Mouse (Mus musculus) lung, embryonic 14.5 days (tissue): Measurements from ENCODE around the gene Gpn2. TPM values are rescaled to one million over a fixed set of nuclear protein-coding genes. Genes with fewer than 3 reads are reported as not detected.

Experiments used
- ATAC-seq: fragments of 200-750 bp; cut with Nextera tagmentation; 2 replicates; pipeline ENCODE4 v1.8.0; 2017; ENCODE audit warnings: mild to moderate bottlenecking, moderate TSS enrichment, moderate library complexity; ENCODE audit not compliant: insufficient read depth
- DNase-seq: peaks from one replicate; pipeline ENCODE4 v3.0.0-alpha.2; 2015
- H3K27ac ChIP-seq: fragments of 300-500 bp; sonication (generic); 2 replicates; pipeline ENCODE4 v1.5.1; 2014; ENCODE audit warnings: low read depth, mild to moderate bottlenecking, moderate library complexity
- H3K27me3 ChIP-seq: fragments of 300-500 bp; sonication (generic); 2 replicates; pipeline ENCODE4 v1.6.1; 2014; ENCODE audit warnings: low read length, control low read depth; ENCODE audit not compliant: insufficient read depth
- H3K36me3 ChIP-seq: fragments of 300-500 bp; sonication (generic); 2 replicates; pipeline ENCODE4 v1.6.1; 2014; ENCODE audit warnings: control low read depth; ENCODE audit not compliant: insufficient read depth
- H3K4me1 ChIP-seq: fragments of 300-500 bp; sonication (generic); 2 replicates; pipeline ENCODE4 v1.6.1; 2014; ENCODE audit warnings: antibody characterized with exemption, control low read depth; ENCODE audit not compliant: insufficient read depth
- H3K4me2 ChIP-seq: fragments of 300-500 bp; sonication (generic); 2 replicates; pipeline ENCODE4 v1.6.1; 2014; ENCODE audit warnings: mild to moderate bottlenecking
- H3K4me3 ChIP-seq: fragments of 300-500 bp; sonication (generic); 2 replicates; pipeline ENCODE4 v1.5.1; 2014; ENCODE audit warnings: low read depth, low read length
- H3K9ac ChIP-seq: fragments of 300-500 bp; sonication (generic); 2 replicates; pipeline ENCODE4 v1.6.1; 2014
- H3K9me3 ChIP-seq: fragments of 300-500 bp; sonication (generic); 2 replicates; pipeline ENCODE4 v1.6.1; 2016; ENCODE audit warnings: low read depth, low read length, control low read depth
- CTCF ChIP-seq: IDR thresholded peaks from 2 replicates; pipeline ENCODE4 v1.5.1; 2016; ENCODE audit warnings: antibody characterized with exemption, low read depth
- WGBS: fragments of 180-500 bp; shearing (Covaris S2); extraction: QIAGEN DNeasy Blood & Tissue Kit; methylation state at CpG from one replicate; pipeline ENCODE4 v1.1.7; 2014; 5-methylcytosine and 5-hydroxymethylcytosine counted together
- polyA plus RNA-seq: library from polyadenylated mRNA; unstranded; fragments of >200 nt; fragmentation: Nextera tagmentation; extraction: Ambion mirVana; gene quantifications from 2 replicates; pipeline ENCODE4 v1.2.1, GENCODE M21; 2014

Gpn2 gene
- polyA plus RNA-seq, 1 experiment from 2014 or later, result 23.7 TPM

- DNase-seq (no peak), ATAC-seq (no peak)
- Histone ChIP-seq H3K4me2 (no peak overlapping the region), H3K9ac (no peak overlapping the region), H3K36me3 (peaks cover 35% of the 10 kb centered on the region), H3K4me1 (peaks cover 3% of the 10 kb centered on the region; the same call in 1 of the 2 replicates), H3K4me3 (no peak overlapping the region), H3K27me3 (peaks cover 30% of the 10 kb centered on the region), H3K27ac (no peak overlapping the region), H3K9me3 (no peaks in the 10 kb centered on the region)
- WGBS, result 83% methylated on average over 5 of the region's 5 CpGs
- no peak for TF ChIP-seq CTCF
Measured at GRCm38 (mm10) chr4:133603056-133603455, 18.9 kb downstream of the Gpn2 start.

DNA sequence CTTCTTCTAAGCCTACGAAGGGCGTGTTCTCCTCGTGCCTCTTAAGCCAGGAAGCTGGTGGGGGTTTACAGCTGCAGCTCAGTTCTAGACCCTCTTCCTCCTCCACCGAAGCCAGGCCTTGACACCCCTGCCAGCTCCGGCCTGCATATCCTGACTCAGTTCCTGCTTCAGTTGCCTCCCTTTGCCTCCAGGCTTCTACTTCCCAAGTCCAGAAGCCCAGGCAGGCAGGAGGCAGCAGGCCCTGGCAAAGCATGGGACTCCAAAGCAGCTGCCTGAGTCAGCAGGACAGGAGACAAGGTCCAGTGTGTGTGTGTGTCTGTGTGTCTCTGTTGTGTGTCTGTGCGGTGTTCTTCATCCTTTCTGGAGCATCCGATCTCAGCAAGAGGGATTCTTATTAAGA lies 20.0 kb downstream of the Gpn2 start:
- H3K4me1 ChIP-seq, result no peaks in the 10 kb centered on the region; the same call in 1 of the 2 replicates
- no peak overlapping the region for H3K9ac ChIP-seq
- H3K9me3 ChIP-seq, result no peaks in the 10 kb centered on the region
- DNase-seq (no peak), ATAC-seq (no peak)
- H3K36me3 ChIP-seq, result peaks cover 44% of the 10 kb centered on the region
- H3K4me3 ChIP-seq, result no peak overlapping the region
- TF ChIP-seq CTCF, result no peak
- no peak overlapping the region for H3K4me2 ChIP-seq
- no peak overlapping the region for H3K27ac ChIP-seq
- 78% methylated on average over 7 of the region's 7 CpGs for WGBS
- peaks cover 23% of the 10 kb centered on the region for H3K27me3 ChIP-seq

DNA sequence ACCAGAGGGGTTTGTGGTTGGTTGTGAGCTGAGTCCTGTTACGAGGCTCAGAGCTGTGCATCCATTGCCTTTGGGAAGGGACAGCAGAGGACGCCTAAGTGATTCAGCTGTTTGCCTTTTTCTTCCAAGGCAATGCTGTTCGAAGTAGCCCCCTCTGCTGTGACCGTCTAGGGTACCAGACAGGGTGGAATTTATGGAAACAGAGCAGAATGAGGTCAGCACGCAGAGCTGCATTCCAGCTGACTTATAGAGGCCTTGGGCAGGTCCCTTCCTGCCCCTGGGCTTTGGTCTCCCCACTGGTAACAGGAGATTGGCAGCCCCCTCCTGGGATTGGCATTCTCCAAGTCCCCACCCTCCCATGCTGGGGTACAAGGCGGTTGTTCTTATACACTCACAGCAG lies 20.7 kb downstream of the Gpn2 start:
- DNase-seq, result no peak
- peak overlapping the region; percentile 59; the same call in 1 of the 2 replicates for H3K27ac ChIP-seq
- TF ChIP-seq CTCF, result no peak
- ATAC-seq, result no peak
- H3K4me2 ChIP-seq, result no peak overlapping the region
- peaks cover 44% of the 10 kb centered on the region for H3K36me3 ChIP-seq
- H3K27me3 ChIP-seq, result peaks cover 21% of the 10 kb centered on the region
- no peak overlapping the region for H3K9ac ChIP-seq
- WGBS, result 57% methylated on average over 6 of the region's 6 CpGs
- no peaks in the 10 kb centered on the region; the same call in 1 of the 2 replicates for H3K4me1 ChIP-seq
- H3K4me3 ChIP-seq, result no peak overlapping the region
- H3K9me3 ChIP-seq, result no peaks in the 10 kb centered on the region

DNA sequence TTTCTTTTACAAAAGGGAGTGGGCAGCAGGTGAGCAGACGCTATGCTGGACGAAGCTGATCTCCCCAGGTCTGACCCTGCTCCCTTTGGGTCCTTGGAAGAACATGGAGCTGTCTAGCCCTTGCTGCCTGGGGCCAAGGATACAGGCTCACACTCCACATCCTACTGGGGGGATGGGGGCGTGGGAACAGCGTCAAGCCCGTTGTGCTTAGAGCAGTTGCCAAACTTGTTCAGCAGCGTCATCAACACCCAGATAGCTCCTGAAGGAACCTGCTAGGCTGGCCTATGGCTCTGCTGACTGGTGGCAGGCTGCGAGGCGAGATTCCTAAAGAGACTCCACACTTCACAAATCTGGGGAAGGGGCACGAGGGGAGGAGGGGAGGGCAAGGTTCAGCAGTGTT lies 21.2 kb downstream of the Gpn2 start:
- peak; percentile 50 for ATAC-seq
- Histone ChIP-seq H3K27ac (peak overlapping the region; percentile 59; the same call in 1 of the 2 replicates), H3K4me2 (no peak overlapping the region), H3K9ac (no peak overlapping the region), H3K4me1 (no peaks in the 10 kb centered on the region), H3K36me3 (peaks cover 44% of the 10 kb centered on the region), H3K4me3 (no peak overlapping the region), H3K27me3 (peaks cover 17% of the 10 kb centered on the region), H3K9me3 (no peaks in the 10 kb centered on the region)
- no peak for TF ChIP-seq CTCF
- WGBS, result 42% methylated on average over 9 of the region's 9 CpGs
- DNase-seq, result peak; percentile 67

GRCm38 (mm10) chr4:133607284-133607683 lies 23.1 kb downstream of the Gpn2 start:
- TF ChIP-seq CTCF, result no peak

DNA sequence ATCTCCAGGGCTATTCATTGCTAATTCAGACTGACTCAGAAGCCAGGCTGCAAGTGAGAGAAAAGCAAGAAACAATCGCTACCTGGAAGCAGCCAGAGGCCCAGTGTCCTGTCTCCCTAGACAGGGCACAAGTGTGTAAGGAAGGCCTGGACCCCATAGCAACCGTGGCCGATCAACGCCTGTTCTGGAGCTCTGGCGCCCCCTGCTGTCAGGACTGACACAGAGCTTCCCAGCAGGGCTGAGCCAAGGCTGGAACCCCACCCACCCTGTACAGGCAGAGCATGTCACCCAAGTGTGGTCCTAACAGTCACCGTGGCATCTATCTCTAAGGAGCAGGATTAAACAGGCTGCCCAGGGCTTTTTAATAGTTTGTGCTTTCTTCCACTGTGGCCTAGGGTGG lies 25.6 kb downstream of the Gpn2 start:
- WGBS, result 18% methylated on average over 6 of the region's 6 CpGs
- Histone ChIP-seq H3K9me3 (peaks cover 6% of the 10 kb centered on the region; the same call in 1 of the 2 replicates), H3K27ac (no peak overlapping the region), H3K4me3 (no peak overlapping the region), H3K27me3 (no peaks in the 10 kb centered on the region), H3K4me2 (no peak overlapping the region), H3K36me3 (peaks cover 59% of the 10 kb centered on the region), H3K4me1 (no peaks in the 10 kb centered on the region), H3K9ac (no peak overlapping the region)
- peak; percentile 94 for TF ChIP-seq CTCF
- DNase-seq (peak; percentile 88), ATAC-seq (peak; percentile 73; the same call in 1 of the 2 replicates)

More at GRCm38 (mm10) chr4:133607284-133607683, 23.1 kb downstream of the Gpn2 start:
- WGBS, result 69% methylated on average over 10 of the region's 10 CpGs
- ATAC-seq, result no peak
- H3K27ac ChIP-seq, result no peak overlapping the region
- no peak overlapping the region for H3K4me3 ChIP-seq
- no peak overlapping the region for H3K9ac ChIP-seq
- peaks cover 5% of the 10 kb centered on the region for H3K27me3 ChIP-seq
- H3K9me3 ChIP-seq, result peaks cover 4% of the 10 kb centered on the region; the same call in 1 of the 2 replicates
- no peaks in the 10 kb centered on the region for H3K4me1 ChIP-seq
- peaks cover 53% of the 10 kb centered on the region for H3K36me3 ChIP-seq
- no peak for DNase-seq
- H3K4me2 ChIP-seq, result no peak overlapping the region

GRCm38 (mm10) chr4:133611815-133612214 lies 27.7 kb downstream of the Gpn2 start:
- DNase-seq (no peak), ATAC-seq (no peak)
- Histone ChIP-seq H3K9me3 (peaks cover 6% of the 10 kb centered on the region; the same call in 1 of the 2 replicates), H3K27me3 (no peaks in the 10 kb centered on the region), H3K27ac (no peak overlapping the region), H3K9ac (no peak overlapping the region), H3K4me2 (no peak overlapping the region), H3K36me3 (peaks cover 53% of the 10 kb centered on the region), H3K4me1 (no peaks in the 10 kb centered on the region), H3K4me3 (no peak overlapping the region)
- TF ChIP-seq CTCF, result peak; percentile 50
- WGBS, result 98% methylated on average over 5 of the region's 5 CpGs
